Mouse (Mus musculus) heart, postnatal 0 days (tissue): Measurements from ENCODE around the gene Fubp1.

Source experiments
- CTCF ChIP-seq: IDR thresholded peaks from 2 replicates; pipeline ENCODE4 v1.5.1; 2016; ENCODE audit warnings: antibody characterized with exemption, control low read depth, low read depth
- EP300 ChIP-seq: IDR thresholded peaks from 2 replicates; pipeline ENCODE4 v1.6.1; 2016; ENCODE audit warnings: antibody characterized with exemption, low read depth

DNA sequence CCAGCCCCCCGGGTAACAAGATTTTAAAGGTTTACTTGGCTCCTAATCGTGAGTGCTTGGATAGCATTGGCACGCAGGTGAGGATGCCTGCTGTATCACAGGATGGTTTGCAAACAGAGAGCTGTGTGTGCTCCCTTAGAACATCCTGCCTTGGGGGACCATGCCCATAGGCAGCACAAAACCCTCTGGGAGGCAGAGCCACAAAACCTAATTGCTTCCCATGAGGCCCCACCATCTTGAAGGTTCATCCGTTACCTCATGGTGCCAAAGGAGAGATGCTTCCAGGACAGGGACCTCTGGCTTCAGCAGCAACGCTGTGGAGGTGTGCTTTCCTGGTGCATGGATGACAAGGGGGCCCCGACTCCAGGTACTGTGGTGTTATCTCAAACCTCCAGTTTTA, 61.7 kb downstream of the Fubp1 start:
- TF ChIP-seq CTCF (no peak), EP300 (no peak)
